Mouse (Mus musculus) gastrocnemius, postnatal 14 days (tissue): Measurements from ENCODE around the gene Clec4n. TPM values are rescaled to one million over a fixed set of nuclear protein-coding genes. Genes with fewer than 3 reads are reported as not detected.
"Not testable (repeated sequence)": the region's sequence is repeated elsewhere in the genome, so short reads cannot be mapped to it uniquely, and the experiment has no call there.

ENCODE experiments used
- DNase-seq: peaks from one replicate; pipeline ENCODE4 v3.0.0; 2021; ENCODE audit warnings: mixed read lengths
- intact Hi-C: fragments of 180-260 bp; cut with DNase I; formaldehyde crosslinking; loops from one replicate; pipeline ENCODE4 v1.15.1; 2025; ENCODE audit warnings: low total_unique reads
- long read RNA-seq, 2 experiments: library from polyadenylated mRNA; stranded (forward); transcript quantifications; one replicate each; pipeline ENCODE4 v2.0.0; 2021
- total RNA-seq, 2 experiments: library from RNA; stranded (reverse); gene quantifications; 2 replicates each; pipeline ENCODE4 v1.2.3; 2021

Gene Clec4n
- total RNA-seq = 1 to 10 TPM in 1 of 2 experiments, under 1 TPM in 1; 0.35 to 1.1 TPM
- long read RNA-seq, experiment 1, partial matches to known transcripts = 0 of 1 reads
- long read RNA-seq, experiment 1, other reads (novel, unspliced or antisense) = 0 of 1 reads
- long read RNA-seq, experiment 2 = 0 reads

- intact Hi-C loops = no loop called here
- DNase-seq = no peak
Measured at GRCm38 (mm10) chr6:123229644-123230043, at the start of gene Clec4n. Gene Clec4n, plus strand, starts transcription at chr6:123229843.

GRCm38 (mm10) chr6:123184862-123185261, 44.8 kb upstream of the Clec4n start:
- intact Hi-C loops, DNase-seq: not testable (repeated sequence)

DNA sequence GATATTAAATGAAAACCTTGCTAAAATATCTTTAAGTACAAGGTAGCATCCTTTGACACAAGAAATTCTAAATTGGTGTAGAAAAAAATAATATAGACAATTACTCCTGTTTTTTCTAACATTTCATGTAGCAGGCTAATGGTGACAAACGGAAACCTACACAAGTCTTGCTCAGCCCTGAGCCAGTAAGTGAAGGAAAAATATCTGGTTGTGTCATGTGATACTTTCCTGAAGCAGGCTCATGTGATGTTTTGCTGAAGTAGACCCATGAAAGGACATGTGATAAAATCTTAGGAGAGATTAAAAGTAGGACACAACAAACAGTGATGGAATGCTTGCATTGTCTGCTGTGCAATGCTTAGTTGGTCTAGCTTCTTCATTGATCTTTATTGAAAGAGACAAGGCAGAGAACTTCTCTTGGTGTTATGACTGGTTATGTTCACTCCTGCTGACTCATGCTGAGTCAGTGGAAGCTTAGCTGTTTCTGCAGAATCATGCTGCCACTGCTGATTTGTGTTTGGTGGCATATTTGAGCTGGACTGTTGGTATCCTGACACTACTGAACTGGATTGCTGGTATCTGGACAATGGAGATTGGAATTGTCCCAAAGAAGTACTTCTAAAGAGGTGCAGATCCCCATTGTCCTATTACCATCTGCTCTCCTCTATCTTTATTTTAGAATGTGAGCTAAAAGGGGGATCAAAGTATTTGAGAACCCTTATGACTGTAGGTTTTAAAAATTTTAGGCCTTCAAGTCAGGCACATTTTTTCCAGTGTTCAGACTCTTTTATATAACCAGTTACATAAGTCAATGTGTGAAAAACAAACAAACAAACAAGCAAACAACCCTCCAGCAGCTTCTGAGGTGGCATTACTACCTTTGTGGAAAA, 22.2 kb upstream of the Clec4n start:
- intact Hi-C loops = no loop called here

DNA sequence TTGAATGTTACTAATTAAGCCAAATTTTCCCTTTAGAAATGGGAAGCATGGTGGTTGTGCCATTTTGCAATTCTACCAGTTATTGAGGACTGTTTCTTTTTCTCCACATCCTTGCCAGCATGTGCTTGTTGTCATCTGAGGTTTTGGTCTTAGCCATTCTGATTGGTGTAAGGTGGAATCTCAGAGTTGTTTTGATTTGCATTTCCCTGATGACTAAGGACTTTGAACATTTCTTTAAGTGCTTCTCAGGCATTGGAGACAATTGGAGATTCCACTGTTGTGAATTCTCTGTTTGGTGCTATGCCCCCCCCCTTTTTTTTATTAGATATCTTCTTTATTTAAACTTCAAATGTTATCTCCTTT, 21.6 kb upstream of the Clec4n start:
- DNase-seq, intact Hi-C loops: not testable (repeated sequence)

More for the DNA sequence above, 22.2 kb upstream of the Clec4n start:
- DNase-seq = no peak

GRCm38 (mm10) chr6:123211726-123212125, 17.9 kb upstream of the Clec4n start:
- no peak for DNase-seq
- intact Hi-C loops = no loop called here

DNA sequence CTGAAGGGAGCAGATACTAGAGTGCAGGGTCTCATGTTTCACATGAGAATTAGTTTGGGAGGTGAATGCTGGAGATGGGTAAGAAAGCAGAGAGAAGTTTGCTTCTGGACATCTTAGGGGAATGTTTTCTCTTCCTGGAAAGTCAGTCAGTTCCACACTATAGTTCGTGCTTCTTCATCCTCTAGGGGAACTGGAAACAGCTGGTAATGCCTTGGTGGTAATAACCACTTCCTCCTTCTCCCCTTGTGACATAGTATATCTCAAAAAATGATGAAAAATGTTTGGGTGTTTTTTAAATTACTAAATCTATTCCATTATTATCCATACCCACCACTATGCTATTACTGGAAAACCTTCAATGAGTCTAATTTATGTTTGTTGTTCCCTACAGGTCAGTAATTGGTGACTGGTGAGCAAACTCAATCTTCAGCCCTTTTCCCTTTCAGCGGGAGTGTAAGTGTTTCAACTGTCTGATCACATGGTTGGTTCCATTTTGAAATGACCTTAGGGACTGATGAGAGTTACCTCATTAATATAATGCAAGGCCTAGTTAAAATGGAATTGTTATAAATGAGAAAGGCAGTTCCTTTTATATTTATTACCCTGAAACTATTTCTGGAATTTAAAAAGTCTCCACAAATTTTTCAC, 2.0 kb upstream of the Clec4n start:
- no peak for DNase-seq
- intact Hi-C loops = no loop called here

DNA sequence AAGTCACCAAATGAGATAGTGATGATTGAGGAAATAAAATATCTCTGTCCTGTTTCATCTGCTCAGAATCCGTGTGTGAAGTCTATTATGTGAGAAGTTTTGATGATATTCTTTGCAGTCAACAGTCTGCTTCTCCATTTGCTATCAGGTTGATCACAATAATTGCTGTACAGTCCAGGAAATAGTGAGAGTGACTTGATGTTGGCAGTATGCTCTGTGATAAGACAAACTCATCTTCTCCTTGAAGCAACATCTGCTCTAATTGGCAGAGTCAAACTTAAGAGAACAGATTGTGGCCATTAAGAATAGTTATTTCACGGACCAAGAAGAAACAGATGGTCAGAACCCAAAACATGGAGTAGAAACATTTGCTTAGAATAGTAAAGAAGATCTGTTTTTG, 1.5 kb downstream of the Clec4n start:
- intact Hi-C loops = no loop called here
- no peak for DNase-seq

DNA sequence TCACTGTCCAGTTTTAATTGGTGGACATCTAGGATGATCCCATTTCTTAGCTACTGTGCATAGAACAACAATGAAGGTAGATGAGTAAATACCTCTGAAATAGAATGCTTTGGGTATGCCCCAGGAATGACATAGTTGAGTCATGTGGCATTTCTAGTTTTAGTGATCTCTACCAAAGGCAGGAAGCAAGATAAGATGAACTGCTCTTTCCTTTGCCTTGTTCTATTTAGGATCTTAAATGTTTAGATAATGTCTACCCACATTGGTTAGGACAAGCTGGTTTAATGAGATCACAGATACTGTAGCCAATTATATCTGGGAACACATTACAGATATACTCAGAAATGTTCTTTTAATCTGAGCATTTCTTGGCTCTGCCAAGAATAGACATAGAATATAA, 7.9 kb downstream of the Clec4n start:
- no peak for DNase-seq
- intact Hi-C loops = no loop called here

- no peak for DNase-seq
- intact Hi-C loops = no loop called here
Measured at GRCm38 (mm10) chr6:123244201-123244600, 14.6 kb downstream of the Clec4n start.

DNA sequence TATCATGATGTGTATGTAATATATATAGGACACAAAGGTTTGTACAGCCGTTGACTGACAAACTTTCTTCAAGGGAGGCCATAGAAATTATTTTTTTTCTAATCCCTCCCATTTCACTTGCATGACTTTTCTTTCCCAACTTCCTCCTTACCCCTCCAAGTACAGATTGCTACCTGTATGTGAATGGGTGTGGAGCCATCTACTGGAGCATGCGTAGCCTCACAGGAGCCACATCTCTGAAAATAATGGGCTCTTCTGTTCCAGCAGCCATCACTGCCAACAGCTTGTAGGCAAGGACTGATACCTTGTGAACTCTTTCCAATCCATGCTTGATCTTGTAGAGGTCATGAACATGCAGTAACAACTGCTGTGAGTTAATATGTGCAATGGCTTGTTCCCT, 19.2 kb downstream of the Clec4n start:
- intact Hi-C loops, DNase-seq: not testable (repeated sequence)

DNA sequence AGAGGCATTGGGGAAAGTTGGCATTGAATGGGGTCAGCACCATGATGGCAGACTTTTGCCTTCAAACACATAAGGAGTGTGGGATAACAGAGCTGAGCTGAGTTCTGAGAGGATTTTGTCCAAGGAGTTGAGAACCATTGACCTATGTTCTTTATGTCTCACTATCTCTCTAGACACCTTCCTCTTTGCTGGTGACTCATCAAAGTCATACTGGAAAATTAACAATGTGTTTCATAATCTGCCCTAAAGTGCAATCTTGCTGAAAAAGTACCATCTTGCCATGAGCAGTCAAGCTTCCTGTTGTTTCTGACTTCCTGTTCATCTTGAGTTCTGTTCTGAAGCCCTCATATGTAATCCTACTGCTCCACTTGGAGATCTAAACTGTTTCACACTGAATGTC, 23.1 kb downstream of the Clec4n start:
- intact Hi-C loops = no loop called here
- no peak for DNase-seq

- intact Hi-C loops = no loop called here
- no peak for DNase-seq
Measured at GRCm38 (mm10) chr6:123258946-123259345, 29.3 kb downstream of the Clec4n start.

- intact Hi-C loops = no loop called here
Measured at GRCm38 (mm10) chr6:123259889-123260603, 30.4 kb downstream of the Clec4n start.

GRCm38 (mm10) chr6:123260868-123261267, 31.2 kb downstream of the Clec4n start:
- intact Hi-C loops = no loop called here

More at GRCm38 (mm10) chr6:123259889-123260603, 30.4 kb downstream of the Clec4n start:
- no peak for DNase-seq

GRCm38 (mm10) chr6:123261555-123262161, 32.0 kb downstream of the Clec4n start, which contains the start of gene Clec4d:
Gene Clec4d, plus strand, starts transcription at chr6:123262111.
- no peak for DNase-seq
- intact Hi-C loops = no loop called here

More at GRCm38 (mm10) chr6:123260868-123261267, 31.2 kb downstream of the Clec4n start:
- DNase-seq = no peak

- intact Hi-C loops = no loop called here
- no peak for DNase-seq
Measured at GRCm38 (mm10) chr6:123264194-123264593, 34.6 kb downstream of the Clec4n start.

- DNase-seq = no peak
- intact Hi-C loops = no loop called here
Measured at GRCm38 (mm10) chr6:123265809-123266208, 36.2 kb downstream of the Clec4n start.

DNA sequence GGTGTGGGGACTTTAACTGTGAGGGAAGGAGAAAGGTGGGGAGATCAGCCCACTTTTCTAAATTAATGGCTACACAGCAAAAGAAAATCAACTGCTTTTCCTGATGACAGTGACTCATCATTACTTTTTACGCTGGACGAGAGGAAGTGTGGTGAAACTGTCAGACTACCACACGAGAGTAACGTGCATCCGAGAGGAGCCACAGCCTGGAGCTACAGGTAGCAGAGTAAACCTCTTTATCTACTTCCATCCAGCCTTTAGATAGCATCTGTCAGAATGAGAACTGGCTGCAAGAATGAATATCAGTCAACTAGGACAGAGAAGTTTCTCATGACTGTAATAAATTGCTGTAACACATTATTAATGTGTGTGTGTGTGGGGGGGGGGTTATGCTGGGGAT, 37.3 kb downstream of the Clec4n start:
- no peak for DNase-seq
- intact Hi-C loops = no loop called here

DNA sequence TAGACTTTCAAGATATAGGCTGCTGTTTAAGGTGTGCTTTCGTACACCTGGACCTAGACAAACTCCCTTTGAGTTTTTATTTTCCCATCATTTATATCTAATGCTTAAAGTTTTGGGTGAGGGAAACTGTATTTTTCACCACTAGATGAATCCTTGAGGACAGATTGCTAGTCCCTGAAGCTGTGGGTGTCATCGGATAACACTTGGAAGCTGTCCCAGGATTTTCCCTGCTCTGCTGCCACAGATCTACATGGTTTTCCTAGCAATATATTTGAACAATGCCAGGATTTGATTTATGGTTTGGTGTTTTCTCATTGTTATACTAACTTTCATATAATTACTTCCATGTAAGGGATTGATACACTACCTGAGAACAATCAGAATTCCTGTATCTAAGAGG, 49.8 kb downstream of the Clec4n start:
- intact Hi-C loops = no loop called here
- no peak for DNase-seq
